Mouse (Mus musculus) brown adipose tissue, adult 24 weeks (tissue): Measurements from ENCODE around the gene Ccnd2. TPM values are rescaled to one million over a fixed set of nuclear protein-coding genes. Genes with fewer than 3 reads are reported as not detected.

Experiments used
- H3K27ac ChIP-seq: fragments of 200-500 bp; replicated peaks from 2 replicates; pipeline ENCODE4 v1.5.1; 2012; ENCODE audit warnings: low read depth, mild to moderate bottlenecking, low read length
- H3K4me1 ChIP-seq: fragments of 200-500 bp; 2 replicates; pipeline ENCODE4 v1.6.1; 2012; ENCODE audit warnings: low read length, mixed read lengths; ENCODE audit not compliant: control insufficient read depth, insufficient read depth, insufficient read length
- H3K4me3 ChIP-seq: fragments of 200-500 bp; 2 replicates; pipeline ENCODE4 v1.5.1; 2012; ENCODE audit warnings: low read depth, mild to moderate bottlenecking, low read length, moderate library complexity; ENCODE audit not compliant: insufficient read depth
- polyA plus RNA-seq: library from polyadenylated mRNA; stranded (reverse); fragments of >200 nt; gene quantifications from 2 replicates; pipeline ENCODE4 v1.2.4, GENCODE M21; 2012; ENCODE audit not compliant: missing spikeins, insufficient read depth, insufficient read length

Ccnd2 gene
- polyA plus RNA-seq, 1 experiment = 44.0 TPM

GRCm38 (mm10) chr6:127138962-127139361, 13.0 kb downstream of the Ccnd2 start:
- Histone ChIP-seq H3K4me3 (no peak overlapping the region), H3K4me1 (no peaks in the 10 kb centered on the region), H3K27ac (no peak overlapping the region)

- no peaks in the 10 kb centered on the region for H3K4me1 ChIP-seq
- no peak overlapping the region for H3K4me3 ChIP-seq
- no peak overlapping the region for H3K27ac ChIP-seq
Measured at GRCm38 (mm10) chr6:127133433-127134245, 18.4 kb downstream of the Ccnd2 start.

- no peak overlapping the region for H3K4me3 ChIP-seq
- H3K27ac ChIP-seq = no peak overlapping the region
- H3K4me1 ChIP-seq = no peaks in the 10 kb centered on the region
Measured at GRCm38 (mm10) chr6:127132719-127133118, 19.3 kb downstream of the Ccnd2 start.

- Histone ChIP-seq H3K4me1 (no peaks in the 10 kb centered on the region), H3K4me3 (no peak overlapping the region), H3K27ac (no peak overlapping the region)
Measured at GRCm38 (mm10) chr6:127131946-127132345, 20.0 kb downstream of the Ccnd2 start.

- no peak overlapping the region for H3K27ac ChIP-seq
- H3K4me1 ChIP-seq = no peaks in the 10 kb centered on the region
- H3K4me3 ChIP-seq = no peak overlapping the region
Measured at GRCm38 (mm10) chr6:127130377-127130776, 21.6 kb downstream of the Ccnd2 start.

- Histone ChIP-seq H3K27ac (no peak overlapping the region), H3K4me1 (no peaks in the 10 kb centered on the region), H3K4me3 (no peak overlapping the region)
Measured at GRCm38 (mm10) chr6:127129659-127130058, 22.3 kb downstream of the Ccnd2 start.

GRCm38 (mm10) chr6:127123506-127123905, 28.5 kb downstream of the Ccnd2 start:
- Histone ChIP-seq H3K27ac (no peak overlapping the region), H3K4me3 (no peak overlapping the region), H3K4me1 (no peaks in the 10 kb centered on the region)

GRCm38 (mm10) chr6:127122996-127123395, 29.0 kb downstream of the Ccnd2 start:
- Histone ChIP-seq H3K4me3 (no peak overlapping the region), H3K4me1 (no peaks in the 10 kb centered on the region), H3K27ac (no peak overlapping the region)

GRCm38 (mm10) chr6:127122221-127122806, 29.7 kb downstream of the Ccnd2 start:
- no peak overlapping the region for H3K4me3 ChIP-seq
- H3K27ac ChIP-seq = no peak overlapping the region
- H3K4me1 ChIP-seq = no peaks in the 10 kb centered on the region

- Histone ChIP-seq H3K27ac (no peak overlapping the region), H3K4me1 (no peaks in the 10 kb centered on the region), H3K4me3 (no peak overlapping the region)
Measured at GRCm38 (mm10) chr6:127114753-127115456, 37.1 kb downstream of the Ccnd2 start.

- Histone ChIP-seq H3K27ac (no peak within 1 kb of the TSS), H3K4me1 (peaks cover 2% of the 10 kb centered on the region), H3K4me3 (peak within 1 kb of the TSS; percentile 68)
Measured at GRCm38 (mm10) chr6:127109402-127109930, 42.5 kb downstream of the Ccnd2 start, which contains the start of gene Tigar. Gene Tigar, minus strand, starts transcription at chr6:127109557.

- peaks cover 2% of the 10 kb centered on the region for H3K4me1 ChIP-seq
- no peak overlapping the region for H3K27ac ChIP-seq
- peak overlapping the region; percentile 68 for H3K4me3 ChIP-seq
Measured at GRCm38 (mm10) chr6:127108368-127109060, 43.5 kb downstream of the Ccnd2 start.

GRCm38 (mm10) chr6:127107413-127107812, 44.6 kb downstream of the Ccnd2 start:
- H3K4me3 ChIP-seq = no peak overlapping the region
- peaks cover 2% of the 10 kb centered on the region for H3K4me1 ChIP-seq
- H3K27ac ChIP-seq = no peak overlapping the region

GRCm38 (mm10) chr6:127106726-127107125, 45.3 kb downstream of the Ccnd2 start:
- H3K27ac ChIP-seq = no peak overlapping the region; the same call in 1 of the 2 replicates
- peaks cover 2% of the 10 kb centered on the region for H3K4me1 ChIP-seq
- no peak overlapping the region for H3K4me3 ChIP-seq

- Histone ChIP-seq H3K27ac (0 out of 2 replicates have a peak overlapping the region, but pooled peaks have one; percentile 44), H3K4me1 (peaks cover 2% of the 10 kb centered on the region), H3K4me3 (no peak overlapping the region)
Measured at GRCm38 (mm10) chr6:127106189-127106588, 45.8 kb downstream of the Ccnd2 start.
